Mouse (Mus musculus) A20 (cell line): ENCODE measurements around the gene Krtap5-4.
A peak's percentile ranks its signal among the peaks of the same experiment; 100 is the strongest.
"Not testable (repeated sequence)": the region's sequence is repeated elsewhere in the genome, so short reads cannot be mapped to it uniquely, and the experiment has no call there.

ENCODE experiments used
- DNase-seq: peaks from one replicate; pipeline ENCODE4 v3.0.0-alpha.2; 2011; ENCODE audit warnings: low read depth, low spot score

Krtap5-4 gene

DNA sequence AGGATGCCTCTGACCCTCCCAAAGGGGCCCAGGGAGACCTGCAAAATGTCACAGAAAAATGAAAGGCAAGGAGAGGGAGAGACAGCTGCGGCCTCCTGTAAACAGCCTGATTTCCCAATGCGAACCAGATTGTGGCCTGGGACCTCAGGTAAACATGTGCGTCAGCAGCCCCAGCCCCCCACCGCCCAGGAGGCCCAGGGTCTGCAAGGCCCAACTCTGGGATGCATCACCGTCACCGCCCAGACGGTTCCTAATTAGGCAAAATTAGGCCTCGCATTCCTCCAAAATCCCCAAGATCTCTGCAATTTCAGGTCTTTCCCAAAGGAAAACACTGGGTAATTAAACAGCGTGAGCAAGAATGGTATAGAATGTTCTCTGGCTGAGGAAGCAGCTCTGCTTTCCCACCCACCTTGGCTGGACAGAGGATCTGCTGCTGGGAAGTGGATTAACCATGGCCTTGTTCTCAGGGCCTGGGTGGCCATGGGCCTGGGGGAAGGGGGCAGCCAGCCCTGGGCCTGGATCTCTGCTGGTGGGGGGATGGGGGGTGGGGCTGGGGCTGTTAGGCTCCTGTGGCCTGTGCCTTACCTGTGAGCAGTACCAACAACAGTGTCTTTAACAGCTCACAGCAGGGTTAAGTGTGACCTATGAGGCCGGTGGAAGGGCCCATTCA lies 18.4 kb downstream of the Krtap5-4 start:
- DNase-seq, result not testable (repeated sequence)

DNA sequence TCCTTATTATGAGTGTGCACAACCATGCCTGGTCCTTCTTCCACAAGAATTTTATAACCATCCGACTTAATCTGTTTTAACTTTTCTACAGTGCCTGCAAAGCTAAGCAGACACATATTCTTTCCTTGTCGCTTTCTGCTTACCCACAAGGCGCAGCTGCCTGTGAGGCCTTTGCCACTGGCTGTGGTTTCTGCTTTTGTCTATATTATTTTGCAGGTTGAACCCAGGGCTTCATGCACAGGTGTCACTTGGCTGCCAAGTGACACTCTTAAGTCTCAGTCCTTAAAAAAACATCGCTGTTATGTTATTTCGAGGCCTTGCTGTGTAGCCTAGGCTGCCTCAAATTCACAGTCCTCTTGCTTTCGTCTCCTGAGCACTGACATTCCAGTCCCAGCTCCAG lies 19.3 kb downstream of the Krtap5-4 start:
- DNase-seq, result no peak

DNA sequence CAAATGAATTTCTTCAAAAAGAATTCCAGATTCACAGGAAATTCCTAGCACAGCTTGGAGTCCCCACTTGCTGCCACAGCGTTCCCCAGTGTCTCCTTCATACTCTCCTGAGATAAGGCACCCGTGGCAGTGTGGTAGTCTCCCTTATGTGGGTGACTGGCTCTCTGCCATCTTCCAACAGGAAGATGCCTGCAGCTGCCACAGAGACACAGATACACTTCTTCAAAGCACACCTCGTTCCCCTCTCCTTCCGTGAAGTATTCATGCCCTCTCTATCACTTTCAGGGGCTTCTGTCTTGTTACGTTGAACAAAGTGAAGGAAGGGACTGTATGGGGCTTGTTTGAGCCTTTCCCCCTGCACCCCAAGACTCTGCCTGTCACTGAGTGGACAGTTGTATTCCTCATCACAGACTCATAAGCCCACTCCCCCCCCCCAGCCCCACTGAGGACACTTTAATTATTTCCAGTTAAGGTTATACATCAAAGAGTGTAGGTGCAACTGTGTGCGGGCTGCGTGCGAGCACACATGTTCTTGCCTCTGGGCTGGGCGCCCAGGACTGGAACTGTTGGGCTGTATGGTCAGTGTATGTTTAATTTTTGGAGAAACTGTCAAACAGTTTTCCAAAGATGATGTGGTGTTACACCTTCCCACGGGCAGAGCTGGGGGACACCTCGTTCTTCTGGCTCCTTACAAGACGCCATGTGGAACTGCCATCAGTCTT lies 20.2 kb downstream of the Krtap5-4 start:
- no peak for DNase-seq

DNA sequence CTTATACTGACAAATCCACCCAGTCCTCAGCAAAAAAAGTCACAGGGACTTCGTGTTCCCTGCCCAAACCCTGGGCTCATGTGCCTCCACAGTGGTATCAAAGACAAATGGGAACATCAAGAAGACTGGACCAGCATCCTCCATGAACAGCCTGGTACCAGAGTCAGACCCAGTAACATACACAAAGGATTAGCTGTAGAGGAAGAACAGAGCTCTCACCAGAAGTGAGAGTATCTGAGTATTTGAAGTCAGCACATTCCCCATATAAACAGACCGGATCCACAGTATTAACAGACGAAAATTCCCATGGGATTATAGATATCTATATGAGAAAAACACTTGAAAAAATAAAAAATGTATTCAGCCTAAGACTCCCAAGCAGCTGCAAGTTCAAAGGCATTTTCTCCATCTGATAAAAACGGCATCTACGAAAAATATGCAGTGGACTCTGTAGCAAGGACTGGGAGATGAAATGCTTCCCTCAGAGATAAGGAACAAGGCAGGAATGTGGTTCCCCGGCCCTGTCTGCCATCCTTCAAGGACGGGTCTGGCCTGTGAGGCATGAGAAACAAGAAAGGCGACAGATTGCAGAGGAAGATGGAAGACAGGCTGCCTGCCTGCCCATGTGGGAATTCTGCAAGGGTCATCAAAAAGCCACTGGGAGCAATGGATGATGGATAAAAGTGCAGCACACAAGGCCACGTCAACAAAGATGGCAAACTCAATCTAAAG lies 23.5 kb downstream of the Krtap5-4 start:
- no peak for DNase-seq

DNA sequence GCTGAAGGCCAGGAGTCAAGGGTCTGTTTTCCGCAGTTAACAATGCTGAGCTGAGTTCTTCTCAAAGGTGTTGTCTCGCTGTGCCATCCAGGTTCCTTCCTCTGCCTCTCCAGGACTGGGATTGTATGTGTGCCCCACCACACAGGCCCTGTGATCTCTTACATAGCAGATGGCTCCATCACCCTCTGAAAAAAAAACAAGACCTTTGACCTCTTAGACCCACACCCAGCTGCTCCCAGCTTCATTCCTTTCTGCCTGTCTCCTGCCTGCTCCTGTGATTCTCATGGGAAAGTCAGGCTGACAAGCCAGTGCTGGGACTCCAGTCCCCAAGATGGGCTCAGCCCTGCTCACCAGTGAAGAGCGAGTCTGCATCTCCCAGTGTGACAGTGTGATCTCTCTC lies 25.2 kb downstream of the Krtap5-4 start:
- DNase-seq, result no peak

DNA sequence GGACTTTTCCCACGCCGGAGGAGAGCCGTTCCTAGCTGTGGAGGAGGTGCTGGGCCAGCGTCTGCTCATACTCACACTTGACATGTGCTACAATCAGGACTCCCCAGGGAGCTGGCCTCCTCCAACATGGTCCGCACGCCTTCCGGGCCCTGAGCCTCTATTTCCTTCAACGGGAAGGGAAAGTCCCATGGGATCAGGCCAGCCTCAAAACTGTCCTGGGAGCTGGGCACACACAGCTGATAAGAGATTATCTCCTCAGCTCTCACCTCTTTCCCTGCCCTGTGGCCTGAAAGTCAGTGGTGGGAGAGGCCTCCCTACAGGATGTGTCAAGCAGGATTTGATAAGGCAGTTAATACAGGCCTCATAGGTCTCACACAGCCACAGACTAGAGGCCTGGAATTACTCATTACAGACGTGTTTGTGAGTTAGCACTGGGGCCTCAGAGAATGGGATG lies 26.9 kb downstream of the Krtap5-4 start:
- DNase-seq, result no peak

DNA sequence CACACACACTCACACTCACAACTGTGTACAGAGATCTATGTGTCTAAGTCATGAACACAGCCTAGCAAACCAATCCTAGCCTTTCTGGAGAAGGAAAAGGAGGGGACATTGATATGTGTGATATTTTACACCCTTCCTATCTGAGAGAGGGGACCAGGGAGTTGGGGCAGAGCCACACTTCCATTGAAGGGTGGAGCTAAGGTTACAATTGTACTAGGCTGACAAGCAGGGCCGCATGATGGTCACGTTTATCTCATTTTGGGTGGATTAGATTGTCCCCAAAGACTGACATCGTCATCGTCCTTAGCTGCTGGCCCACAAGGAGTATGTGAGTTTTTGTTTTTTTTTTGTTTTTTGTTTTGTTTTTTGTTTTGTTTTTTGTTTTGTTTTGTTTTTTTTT lies 27.9 kb downstream of the Krtap5-4 start:
- no peak for DNase-seq

DNA sequence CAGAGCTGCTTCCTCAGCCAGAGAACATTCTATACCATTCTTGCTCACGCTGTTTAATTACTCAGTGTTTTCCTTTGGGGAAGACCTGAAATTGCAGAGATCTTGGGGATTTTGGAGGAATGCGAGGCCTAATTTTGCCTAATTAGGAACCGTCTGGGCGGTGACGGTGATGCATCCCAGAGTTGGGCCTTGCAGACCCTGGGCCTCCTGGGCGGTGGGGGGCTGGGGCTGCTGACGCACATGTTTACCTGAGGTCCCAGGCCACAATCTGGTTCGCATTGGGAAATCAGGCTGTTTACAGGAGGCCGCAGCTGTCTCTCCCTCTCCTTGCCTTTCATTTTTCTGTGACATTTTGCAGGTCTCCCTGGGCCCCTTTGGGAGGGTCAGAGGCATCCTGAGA lies 29.4 kb downstream of the Krtap5-4 start:
- DNase-seq, result not testable (repeated sequence)

DNA sequence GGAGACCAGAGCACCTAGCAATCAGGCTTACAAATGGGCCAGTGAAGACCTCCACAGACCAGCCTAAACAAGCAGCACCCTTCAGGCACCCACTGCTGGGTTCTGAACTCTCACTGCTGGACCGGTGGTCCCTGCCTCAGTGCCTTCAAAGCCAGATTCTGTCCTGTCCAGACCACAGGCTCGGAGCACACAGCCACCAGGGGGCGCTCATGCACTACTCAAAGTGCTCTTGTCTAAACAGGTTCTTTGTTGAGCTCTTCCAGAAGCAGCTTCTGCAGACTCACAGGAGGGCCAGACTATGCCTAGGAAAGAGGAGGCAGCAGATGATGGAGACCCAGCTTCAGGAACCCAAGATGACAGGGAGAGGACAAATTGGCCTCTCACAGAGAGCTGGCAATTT lies 30.9 kb downstream of the Krtap5-4 start:
- DNase-seq, result peak; percentile 75

DNA sequence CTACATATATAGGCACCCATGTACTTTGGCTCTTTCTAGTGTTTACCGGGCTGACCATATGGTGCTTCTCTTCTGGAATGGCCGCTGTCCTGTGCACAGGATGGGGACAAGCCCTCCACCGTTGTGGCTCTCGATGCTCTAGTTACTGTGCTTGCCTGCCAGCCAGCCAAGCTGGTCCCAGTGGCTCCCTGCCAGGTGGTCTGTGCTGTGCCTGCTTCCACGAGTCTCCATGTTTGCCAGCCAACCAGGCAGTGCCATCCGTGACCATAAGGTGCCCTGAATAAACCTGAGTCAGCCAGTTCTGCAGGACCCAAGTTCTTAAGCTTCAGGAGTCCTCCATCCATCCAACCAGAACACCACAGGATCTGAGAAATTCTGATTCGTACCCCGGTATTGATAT lies 31.8 kb downstream of the Krtap5-4 start:
- DNase-seq, result no peak

DNA sequence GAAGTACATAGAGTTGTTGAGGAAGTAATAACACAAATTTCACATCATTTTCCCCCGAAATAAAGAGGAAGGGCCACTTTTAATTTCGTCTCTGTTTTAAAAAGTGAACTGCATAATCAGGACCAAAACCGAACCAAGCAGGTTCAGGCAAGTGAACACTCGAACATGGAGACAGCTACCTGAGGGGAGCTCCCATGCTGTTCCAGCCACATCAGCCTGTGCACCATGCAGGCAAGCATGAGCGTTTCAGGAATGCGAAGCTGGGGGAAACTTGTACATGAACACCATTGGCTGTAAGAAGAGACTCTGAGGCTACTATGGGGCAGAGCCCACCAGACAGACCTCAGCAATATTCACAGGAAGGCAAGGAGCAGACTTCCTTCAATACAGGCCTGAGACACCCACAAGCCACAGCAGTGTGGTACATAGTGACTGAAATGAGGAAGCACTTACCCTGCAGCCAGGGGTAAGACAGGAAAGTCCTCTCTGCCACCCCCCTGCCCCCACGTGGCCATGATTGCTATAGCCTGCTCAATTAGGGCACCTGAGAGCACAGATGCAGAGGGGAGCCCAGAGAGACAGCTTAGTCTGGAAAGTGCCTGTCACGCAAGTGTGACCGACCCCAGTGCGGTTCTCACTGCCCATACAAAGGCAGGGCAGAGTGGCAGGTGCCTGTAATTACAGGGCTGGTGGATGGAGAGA lies 37.1 kb downstream of the Krtap5-4 start:
- peak; percentile 88 for DNase-seq

DNA sequence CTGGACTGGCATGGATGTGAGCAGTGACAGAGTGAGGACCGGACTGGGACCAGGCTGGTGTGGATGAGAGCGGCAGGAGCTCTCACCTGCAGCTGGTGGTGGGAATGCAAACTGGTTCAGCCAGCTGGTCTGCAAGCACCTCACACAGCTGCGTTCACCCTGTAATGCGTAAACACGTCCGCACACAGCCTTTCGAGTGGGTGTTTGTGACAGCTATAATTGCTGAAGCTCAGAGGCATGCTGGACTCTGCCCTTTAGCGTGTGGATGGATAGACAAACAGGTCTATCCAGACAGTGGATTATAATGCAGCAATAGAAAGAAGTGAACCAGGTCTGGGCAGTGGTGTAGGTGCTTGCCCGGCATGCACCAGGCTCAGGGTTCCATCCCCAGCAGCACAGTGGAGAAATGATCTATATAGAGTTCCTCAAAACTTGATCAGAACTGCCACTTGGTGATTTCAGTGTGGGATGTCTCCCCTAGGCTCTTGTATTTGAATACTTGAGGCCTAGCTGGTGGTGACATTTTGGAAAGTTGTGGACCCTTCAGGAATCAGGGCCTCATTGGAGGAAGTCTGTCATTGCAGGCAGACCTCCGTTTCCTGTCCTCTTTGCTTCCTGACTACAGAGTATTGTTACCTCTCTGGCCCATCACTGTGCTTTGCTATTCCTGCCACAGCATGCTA lies 38.4 kb downstream of the Krtap5-4 start:
- DNase-seq, result peak; percentile 44

DNA sequence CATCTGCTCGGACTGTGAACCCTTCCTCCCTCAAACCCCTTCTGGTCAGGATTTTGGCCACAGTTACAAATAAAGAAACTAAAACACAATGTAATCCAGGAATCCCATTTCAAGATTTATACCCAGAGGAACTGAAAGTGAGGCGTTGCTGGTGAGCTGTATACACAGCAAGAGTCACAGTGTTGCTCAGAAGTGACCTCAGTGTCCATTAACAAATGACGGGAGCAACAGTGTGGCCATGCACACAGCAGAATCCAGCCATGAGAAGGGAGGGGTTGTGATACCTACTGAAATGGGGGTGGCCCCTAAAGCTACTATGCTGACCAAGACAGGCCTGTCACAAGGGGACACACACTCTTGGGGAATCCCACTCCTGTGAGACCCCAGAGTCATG lies 38.9 kb downstream of the Krtap5-4 start:
- peak; percentile 33 for DNase-seq

DNA sequence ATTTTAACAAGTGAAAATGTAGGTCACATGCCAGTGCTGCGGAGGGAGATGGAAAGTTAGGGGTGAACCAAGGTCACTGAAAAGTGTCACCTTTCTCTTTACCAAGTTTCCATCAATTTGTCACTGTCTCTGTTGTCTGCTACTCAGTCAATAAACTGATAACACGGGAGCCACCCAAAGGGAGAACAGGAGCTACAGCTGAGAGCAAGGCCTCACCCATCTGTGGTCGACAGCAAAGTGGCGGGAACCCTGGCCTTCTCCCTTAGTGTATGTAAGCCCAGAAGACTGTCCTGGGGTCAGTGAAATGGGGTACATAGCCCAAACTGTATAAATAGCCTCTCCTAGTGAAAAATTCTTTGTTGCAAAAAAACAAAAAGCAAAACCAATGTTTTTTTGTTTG lies 44.2 kb downstream of the Krtap5-4 start:
- no peak for DNase-seq

DNA sequence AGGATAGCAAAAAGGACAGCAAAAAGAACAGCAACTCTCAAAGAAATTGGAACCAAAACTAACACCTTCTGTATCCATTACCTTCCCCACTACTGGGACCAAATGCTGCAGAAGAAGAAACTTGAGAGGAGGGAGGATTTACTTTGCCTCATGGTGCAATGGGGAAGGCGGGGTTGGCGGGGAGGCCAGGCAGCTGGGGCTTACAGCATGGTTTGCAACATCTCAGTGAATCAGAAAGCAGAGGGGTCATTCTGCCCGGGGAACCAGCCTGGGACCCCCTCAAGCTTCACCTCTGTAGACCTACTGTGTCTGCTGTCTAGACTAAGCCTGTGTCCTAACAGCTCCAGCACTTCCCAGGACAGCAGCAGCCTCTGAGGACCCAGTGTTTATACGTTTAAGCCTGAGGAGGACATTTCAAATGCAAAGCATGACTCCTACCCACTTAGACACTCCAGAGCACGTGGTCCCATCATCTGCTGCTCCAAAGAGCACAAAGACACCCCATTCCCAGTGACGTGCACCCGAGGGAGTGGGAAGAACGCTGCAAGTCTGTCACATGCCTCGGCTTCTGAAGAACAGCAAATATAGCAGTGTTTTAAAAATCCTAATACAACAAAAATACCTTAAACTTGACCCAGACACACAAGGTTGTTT lies 46.1 kb downstream of the Krtap5-4 start:
- no peak for DNase-seq

DNA sequence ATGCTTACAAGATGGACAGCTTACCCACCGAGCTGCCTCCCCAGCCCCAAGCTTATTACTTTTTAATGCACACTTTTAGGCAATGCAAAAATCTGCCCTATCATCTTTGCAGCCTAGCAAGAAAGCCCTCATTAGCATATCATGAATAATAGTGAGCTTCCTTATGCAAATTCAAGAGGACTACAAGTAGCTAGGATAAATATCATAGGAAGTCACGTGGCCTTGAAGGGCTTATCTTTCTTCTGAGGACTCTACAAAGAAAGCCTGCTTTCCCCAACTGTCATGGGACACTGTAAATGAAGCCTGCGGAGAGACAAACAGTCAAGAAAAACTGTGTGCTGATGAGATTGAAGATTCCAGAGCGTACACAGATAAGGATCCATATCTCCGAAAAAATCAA lies 48.2 kb downstream of the Krtap5-4 start:
- DNase-seq, result peak; percentile 7

DNA sequence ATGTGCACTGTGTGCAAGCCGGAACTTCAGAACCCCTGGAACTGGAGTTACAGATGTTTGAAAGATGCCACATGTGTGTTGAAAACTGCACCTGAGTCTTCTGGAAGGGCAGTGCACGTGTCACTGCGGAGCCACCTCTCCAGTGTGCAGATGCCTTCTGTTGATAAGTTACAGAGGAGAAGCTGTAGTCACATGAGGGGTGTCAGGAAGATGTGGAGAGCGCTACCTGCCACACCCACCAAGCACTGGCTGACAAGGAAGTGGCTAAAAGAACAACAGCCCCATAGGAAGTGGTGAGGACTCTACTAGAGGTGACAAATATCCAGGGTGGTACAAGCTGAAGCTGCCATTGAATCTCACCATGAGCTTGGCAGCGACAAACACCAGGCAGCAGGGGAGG lies 50.5 kb downstream of the Krtap5-4 start:
- DNase-seq, result no peak
